Mouse (Mus musculus) hindbrain, embryonic 11.5 days (tissue): Measurements from ENCODE around the gene Tef. TPM values are rescaled to one million over a fixed set of nuclear protein-coding genes. Genes with fewer than 3 reads are reported as not detected.

ENCODE experiments used
- ATAC-seq: fragments of 200-750 bp; cut with Nextera tagmentation; 2 replicates; pipeline ENCODE4 v1.8.0; 2017; ENCODE audit warnings: mild to moderate bottlenecking, moderate TSS enrichment, moderate library complexity; ENCODE audit not compliant: low FRiP score
- DNase-seq: peaks from one replicate; pipeline ENCODE4 v3.0.0-alpha.2; 2015; ENCODE audit warnings: low spot score
- H3K27ac ChIP-seq: fragments of 300-500 bp; sonication (generic); 2 replicates; pipeline ENCODE4 v1.5.1; 2014; ENCODE audit warnings: mild to moderate bottlenecking, low read depth, low read length
- H3K27me3 ChIP-seq: fragments of 300-500 bp; sonication (generic); 2 replicates; pipeline ENCODE4 v1.6.1; 2014; ENCODE audit warnings: mild to moderate bottlenecking, low read length, moderate library complexity, mixed read lengths; ENCODE audit not compliant: control insufficient read depth, insufficient read depth
- H3K36me3 ChIP-seq: fragments of 300-500 bp; sonication (generic); 2 replicates; pipeline ENCODE4 v1.6.1; 2014; ENCODE audit warnings: mild to moderate bottlenecking, low read length, moderate library complexity, mixed read lengths; ENCODE audit not compliant: control insufficient read depth, insufficient read depth
- H3K4me1 ChIP-seq: fragments of 300-500 bp; sonication (generic); replicated peaks from 2 replicates; pipeline ENCODE4 v1.6.1; 2014; ENCODE audit warnings: low read length, mixed read lengths; ENCODE audit not compliant: control insufficient read depth, insufficient read depth
- H3K4me2 ChIP-seq: fragments of 300-500 bp; sonication (generic); replicated peaks from 2 replicates; pipeline ENCODE4 v1.6.1; 2014; ENCODE audit warnings: mild to moderate bottlenecking, low read depth, low read length
- H3K4me3 ChIP-seq: fragments of 300-500 bp; sonication (generic); 2 replicates; pipeline ENCODE4 v1.5.1; 2014; ENCODE audit warnings: low read depth, low read length
- H3K9ac ChIP-seq: fragments of 300-500 bp; sonication (generic); 2 replicates; pipeline ENCODE4 v1.6.1; 2014; ENCODE audit warnings: low read depth, low read length
- H3K9me3 ChIP-seq: fragments of 300-500 bp; sonication (generic); 2 replicates; pipeline ENCODE4 v1.6.1; 2016; ENCODE audit warnings: low read length; ENCODE audit not compliant: control insufficient read depth
- WGBS: fragments of 180-500 bp; shearing (Covaris S2); extraction: QIAGEN DNeasy Blood & Tissue Kit; methylation state at CpG from one replicate; pipeline ENCODE4 v1.1.7; 2014; 5-methylcytosine and 5-hydroxymethylcytosine counted together
- polyA plus RNA-seq: library from polyadenylated mRNA; unstranded; fragments of >200 nt; fragmentation: Nextera tagmentation; extraction: Ambion mirVana; gene quantifications from 2 replicates; pipeline ENCODE4 v1.2.1, GENCODE M21; 2014

Tef gene
- polyA plus RNA-seq, 1 experiment from 2014 or later: 12.4 TPM

GRCm38 (mm10) chr15:81836124-81836821 lies 34.1 kb downstream of the Tef start:
- no peaks in the 10 kb centered on the region for H3K36me3 ChIP-seq
- WGBS: 2% methylated on average over 33 of the region's 33 CpGs

DNA sequence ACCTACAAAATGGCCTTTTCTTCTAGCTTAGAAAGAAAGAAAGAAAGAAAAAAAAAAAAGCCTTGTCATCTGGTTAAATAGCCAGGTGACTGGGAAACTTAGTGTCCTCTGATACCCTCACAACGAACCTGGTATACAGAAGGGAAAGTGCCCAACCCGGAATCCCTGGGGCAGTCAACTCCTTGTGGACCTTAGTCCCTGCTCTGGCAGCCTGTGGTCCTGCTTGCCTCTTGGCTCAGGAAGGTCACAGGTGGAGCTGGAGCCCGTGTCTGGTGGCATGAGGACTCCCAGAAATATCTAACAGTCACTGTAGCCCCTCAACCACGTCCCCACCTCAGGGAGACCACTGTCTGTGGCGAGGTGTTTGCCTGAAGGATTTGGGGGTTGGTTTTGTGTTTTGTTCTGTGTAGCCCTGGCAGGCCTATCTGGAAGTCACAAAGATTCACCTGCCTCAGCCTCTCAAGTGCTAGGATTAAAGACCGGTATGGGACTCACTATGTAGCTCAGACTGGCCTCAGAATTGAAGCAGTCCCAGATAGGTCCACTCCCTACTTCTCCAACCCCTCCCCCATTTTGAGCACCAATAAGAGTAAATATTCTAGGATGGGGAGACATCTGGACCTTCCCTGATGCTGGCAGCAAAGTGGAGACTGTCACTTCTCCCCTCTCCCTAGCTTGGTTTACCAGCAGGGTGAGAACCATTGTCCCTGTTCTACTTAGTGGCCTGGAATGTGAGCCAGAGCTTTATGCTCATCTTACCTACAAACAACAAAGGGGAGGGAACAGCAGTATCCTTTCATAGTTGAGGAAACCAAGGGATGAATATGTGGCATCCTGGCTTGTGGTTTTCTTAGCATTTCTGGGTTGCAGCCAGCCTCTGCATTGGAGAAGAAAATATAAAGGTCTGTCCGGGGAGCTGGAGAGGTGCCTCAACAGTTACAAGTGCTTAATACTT lies 35.0 kb downstream of the Tef start:
- H3K27ac ChIP-seq: no peak overlapping the region
- ATAC-seq: no peak
- no peak overlapping the region for H3K4me2 ChIP-seq
- peaks cover 2% of the 10 kb centered on the region; the same call in 1 of the 2 replicates for H3K27me3 ChIP-seq
- H3K9me3 ChIP-seq: no peaks in the 10 kb centered on the region
- WGBS: 64% methylated on average over 7 of the region's 7 CpGs
- H3K4me1 ChIP-seq: peaks cover 2% of the 10 kb centered on the region
- no peak overlapping the region for H3K4me3 ChIP-seq
- H3K36me3 ChIP-seq: no peaks in the 10 kb centered on the region
- H3K9ac ChIP-seq: no peak overlapping the region
- no peak for DNase-seq

More at GRCm38 (mm10) chr15:81836124-81836821, 34.1 kb downstream of the Tef start:
- Histone ChIP-seq H3K4me1 (peaks cover 2% of the 10 kb centered on the region), H3K27me3 (peaks cover 2% of the 10 kb centered on the region; the same call in 1 of the 2 replicates), H3K9me3 (no peaks in the 10 kb centered on the region), H3K4me2 (peak overlapping the region; percentile 37), H3K4me3 (peak overlapping the region; percentile 20), H3K9ac (peak overlapping the region; percentile 37), H3K27ac (no peak overlapping the region)
- ATAC-seq (peak; percentile 73), DNase-seq (peak; percentile 67)

DNA sequence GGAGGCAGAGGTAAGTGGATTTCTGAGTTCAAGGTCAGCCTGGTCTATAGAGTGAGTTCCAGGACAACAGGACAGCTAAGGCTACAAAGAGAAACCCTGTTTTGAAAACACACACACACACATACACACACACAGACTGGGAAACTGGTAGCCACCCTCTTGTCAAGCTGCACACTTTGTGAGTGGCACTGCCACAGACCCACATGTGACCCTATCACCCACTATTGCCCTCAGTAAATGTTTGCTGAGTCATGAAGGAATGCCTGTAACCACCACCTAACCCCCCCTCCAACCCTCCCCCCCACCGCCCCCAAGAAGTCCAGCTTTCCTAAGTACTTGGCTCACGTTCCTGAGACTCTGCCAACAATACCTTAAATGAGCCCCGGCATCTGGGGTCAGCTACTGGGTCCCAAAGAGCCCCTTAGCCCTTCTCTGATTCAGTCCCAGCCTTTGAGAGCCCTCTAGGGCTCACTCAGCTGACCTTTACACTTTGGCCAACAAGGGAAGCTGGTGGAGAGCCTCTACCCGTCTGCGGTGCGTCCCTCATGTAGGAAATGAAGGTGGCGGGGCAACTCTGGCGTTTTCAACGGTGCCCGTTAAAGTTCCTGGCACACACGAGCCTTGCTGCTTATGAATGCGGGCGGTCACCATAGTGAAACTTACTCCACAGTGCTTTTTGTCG lies 36.5 kb downstream of the Tef start:
- H3K4me2 ChIP-seq: no peak overlapping the region
- no peak overlapping the region for H3K27ac ChIP-seq
- H3K9ac ChIP-seq: no peak overlapping the region
- WGBS: 74% methylated on average over 14 of the region's 14 CpGs
- H3K9me3 ChIP-seq: no peaks in the 10 kb centered on the region
- DNase-seq: no peak
- peaks cover 2% of the 10 kb centered on the region for H3K4me1 ChIP-seq
- no peak for ATAC-seq
- H3K27me3 ChIP-seq: peaks cover 2% of the 10 kb centered on the region; the same call in 1 of the 2 replicates
- no peaks in the 10 kb centered on the region for H3K36me3 ChIP-seq
- H3K4me3 ChIP-seq: no peak overlapping the region

DNA sequence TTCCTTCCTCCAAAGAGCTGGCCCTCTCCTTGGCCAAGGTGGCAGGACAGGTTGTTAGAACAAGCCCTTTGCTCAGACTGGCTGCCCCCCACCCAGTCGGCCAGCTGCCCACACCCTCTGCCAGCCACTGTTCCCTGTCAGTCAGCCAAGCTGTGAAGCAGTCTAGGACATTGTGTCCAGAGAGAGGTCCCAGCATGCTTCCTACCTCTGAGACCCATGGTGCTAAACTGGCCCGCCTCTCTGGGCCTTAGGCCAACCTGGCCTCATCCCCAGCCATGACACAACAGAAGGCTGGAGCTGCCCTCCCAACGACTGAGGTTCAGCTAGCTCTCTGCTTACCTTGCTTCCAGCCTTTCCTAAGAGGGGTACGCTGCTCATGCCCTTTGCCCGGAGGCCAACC lies 37.4 kb downstream of the Tef start:
- ATAC-seq (no peak), DNase-seq (no peak)
- 67% methylated on average over 5 of the region's 5 CpGs for WGBS
- H3K4me1 ChIP-seq: peaks cover 2% of the 10 kb centered on the region
- H3K27ac ChIP-seq: no peak overlapping the region
- peaks cover 2% of the 10 kb centered on the region; the same call in 1 of the 2 replicates for H3K27me3 ChIP-seq
- no peaks in the 10 kb centered on the region for H3K9me3 ChIP-seq
- H3K4me2 ChIP-seq: no peak overlapping the region
- no peak overlapping the region for H3K9ac ChIP-seq
- no peak overlapping the region for H3K4me3 ChIP-seq
- no peaks in the 10 kb centered on the region for H3K36me3 ChIP-seq

- no peak overlapping the region for H3K27ac ChIP-seq
- ATAC-seq (no peak), DNase-seq (no peak)
- H3K4me3 ChIP-seq: no peak overlapping the region
- H3K27me3 ChIP-seq: peaks cover 2% of the 10 kb centered on the region; the same call in 1 of the 2 replicates
- no peak overlapping the region for H3K9ac ChIP-seq
- 94% methylated on average over 7 of the region's 7 CpGs for WGBS
- H3K4me2 ChIP-seq: no peak overlapping the region
- no peaks in the 10 kb centered on the region for H3K36me3 ChIP-seq
- peaks cover 2% of the 10 kb centered on the region for H3K4me1 ChIP-seq
- H3K9me3 ChIP-seq: no peaks in the 10 kb centered on the region
Measured at GRCm38 (mm10) chr15:81840306-81840705, 38.1 kb downstream of the Tef start.

- 84% methylated on average over 7 of the region's 7 CpGs for WGBS
- no peaks in the 10 kb centered on the region for H3K27me3 ChIP-seq
- H3K9ac ChIP-seq: no peak overlapping the region
- H3K4me2 ChIP-seq: no peak overlapping the region
- no peaks in the 10 kb centered on the region for H3K36me3 ChIP-seq
- no peak for ATAC-seq
- DNase-seq: no peak
- H3K27ac ChIP-seq: no peak overlapping the region
- H3K4me1 ChIP-seq: no peaks in the 10 kb centered on the region
- no peak overlapping the region for H3K4me3 ChIP-seq
- no peaks in the 10 kb centered on the region for H3K9me3 ChIP-seq
Measured at GRCm38 (mm10) chr15:81842275-81842674, 40.1 kb downstream of the Tef start.

GRCm38 (mm10) chr15:81845033-81845625 lies 42.9 kb downstream of the Tef start:
- 73% methylated on average over 5 of the region's 5 CpGs for WGBS
- peaks cover 3% of the 10 kb centered on the region; the same call in 1 of the 2 replicates for H3K36me3 ChIP-seq

GRCm38 (mm10) chr15:81845724-81846123 lies 43.5 kb downstream of the Tef start:
- no peak for ATAC-seq
- H3K9ac ChIP-seq: peak overlapping the region; percentile 11; the same call in 1 of the 2 replicates
- H3K4me1 ChIP-seq: no peaks in the 10 kb centered on the region

More at GRCm38 (mm10) chr15:81845033-81845625, 42.9 kb downstream of the Tef start:
- Histone ChIP-seq H3K27ac (no peak overlapping the region), H3K9ac (no peak overlapping the region), H3K9me3 (no peaks in the 10 kb centered on the region), H3K27me3 (no peaks in the 10 kb centered on the region), H3K4me1 (no peaks in the 10 kb centered on the region), H3K4me2 (no peak overlapping the region), H3K4me3 (no peak overlapping the region)
- ATAC-seq (no peak), DNase-seq (no peak)

More at GRCm38 (mm10) chr15:81845724-81846123, 43.5 kb downstream of the Tef start:
- no peak for DNase-seq
- H3K36me3 ChIP-seq: peaks cover 3% of the 10 kb centered on the region; the same call in 1 of the 2 replicates
- H3K4me3 ChIP-seq: no peak overlapping the region
- H3K4me2 ChIP-seq: no peak overlapping the region
- H3K27me3 ChIP-seq: no peaks in the 10 kb centered on the region
- no peaks in the 10 kb centered on the region for H3K9me3 ChIP-seq
- H3K27ac ChIP-seq: no peak overlapping the region
- 39% methylated on average over 4 of the region's 4 CpGs for WGBS
